Mouse (Mus musculus): ENCODE measurements around the gene Tnn. TPM values are rescaled to one million over a fixed set of nuclear protein-coding genes. Genes with fewer than 3 reads are reported as not detected.

The Tnn gene
- total RNA-seq, 2 experiments from 2014 or later, result 0.22 to 0.23 TPM

GRCm38 (mm10) chr1:160099659-160100302 lies 53.6 kb downstream of the Tnn start:
- intact Hi-C loops (cut with DNase I), result loop anchor here (5.0 kb wide), 1 partner anchor 83 kb away; no protein-coding TSS in a partner anchor

DNA sequence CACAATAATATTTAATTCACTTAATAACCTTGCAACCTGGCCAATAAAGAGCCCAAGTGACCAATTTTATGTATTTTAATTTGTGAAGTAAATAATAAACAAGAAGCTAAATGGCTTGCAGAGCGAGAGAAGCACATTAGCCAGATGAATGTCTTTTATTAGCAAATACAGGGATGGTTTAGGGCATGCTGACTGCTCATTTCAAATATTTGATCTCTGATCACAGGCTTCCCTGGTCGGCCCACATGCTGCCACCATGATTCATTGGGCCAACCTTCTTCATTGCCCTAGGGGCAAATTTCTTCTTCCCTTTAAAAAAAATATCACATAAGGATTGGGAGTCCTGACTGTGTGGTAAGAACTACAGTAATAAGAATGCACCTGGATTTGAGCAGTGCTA lies 66.7 kb downstream of the Tnn start:
- intact Hi-C loops (cut with DNase I), result loop anchor here (10.0 kb wide), 2 partner anchors 272 to 792 kb away; no protein-coding TSS in a partner anchor
- no peak for DNase-seq (ENCODE audit: low spot score in 2 of 2)

More at GRCm38 (mm10) chr1:160099659-160100302, 53.6 kb downstream of the Tnn start:
- no peak for DNase-seq (ENCODE audit: low spot score in 2 of 2)

- intact Hi-C loops (cut with DNase I), result loop anchor here (5.0 to 10.0 kb wide), 6 partner anchors 98 to 789 kb away; partner anchors contain the start of gene Tnr
- no peak for DNase-seq (ENCODE audit: low spot score in 2 of 2)
Observed at GRCm38 (mm10) chr1:160084239-160084638, 69.1 kb downstream of the Tnn start.

DNA sequence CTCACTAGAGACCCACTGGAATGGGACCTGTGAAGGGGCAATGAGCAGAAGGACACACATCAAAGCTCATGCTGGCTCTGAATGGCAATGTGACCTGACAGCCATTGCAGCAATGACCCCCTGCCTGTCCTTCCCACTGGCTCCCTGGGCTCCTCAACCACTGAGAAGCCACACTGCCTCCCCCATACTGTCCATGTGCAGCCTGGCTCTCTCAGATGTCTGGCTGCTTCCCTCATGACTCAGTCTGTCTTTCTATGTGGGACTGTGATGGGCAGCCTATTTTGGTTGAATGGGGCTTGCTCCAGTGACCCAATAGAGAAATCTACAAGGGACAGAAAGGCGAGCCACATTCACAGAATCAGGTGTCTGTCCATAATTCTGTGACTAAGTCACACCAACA lies 70.7 kb downstream of the Tnn start:
- intact Hi-C loops (cut with DNase I), result loop anchor here (5.0 to 10.0 kb wide), 6 partner anchors 100 to 788 kb away; partner anchors contain the start of gene Tnr
- no peak for DNase-seq (ENCODE audit: low spot score in 2 of 2)

DNA sequence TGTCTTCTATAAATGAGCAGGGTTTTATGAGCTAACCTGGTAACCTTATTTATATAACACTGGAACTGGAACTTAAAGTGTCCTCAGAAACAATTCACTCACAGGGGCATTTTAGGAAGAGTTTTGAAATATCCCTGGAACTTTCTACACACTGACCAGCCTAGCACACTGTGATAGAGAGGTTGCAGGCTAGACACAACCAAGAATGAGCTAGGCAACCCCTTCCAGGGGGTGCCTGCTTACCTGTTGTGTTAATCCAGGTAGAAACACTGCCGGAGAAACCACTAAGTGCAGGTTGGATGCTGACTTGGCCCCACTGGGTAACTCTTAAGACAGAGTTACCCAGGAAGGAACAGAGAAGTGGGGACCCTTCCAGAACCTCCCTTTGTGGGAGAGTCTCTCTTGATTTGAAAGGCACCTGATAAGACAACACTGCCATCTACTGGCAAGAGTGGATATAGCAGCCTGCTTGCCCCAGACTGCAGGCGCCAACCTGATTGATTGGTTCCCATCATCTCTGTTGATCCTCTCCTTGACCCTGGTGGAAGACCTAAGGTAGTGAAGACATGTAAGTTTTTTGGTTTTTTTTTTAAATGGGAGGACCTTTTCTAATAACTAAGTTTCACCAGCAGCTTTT lies 72.5 kb downstream of the Tnn start:
- intact Hi-C loops (cut with DNase I), result loop anchor here (5.0 to 10.0 kb wide), 6 partner anchors 101 to 786 kb away; partner anchors contain the start of gene Tnr

GRCm38 (mm10) chr1:160078882-160079661 lies 74.3 kb downstream of the Tnn start:
- DNase-seq (ENCODE audit: low spot score in 2 of 2), result no peak
- intact Hi-C loops (cut with DNase I), result no loop called here

More for the DNA sequence above, 72.5 kb downstream of the Tnn start:
- peak; percentile 70 to 80 for DNase-seq (ENCODE audit: low spot score in 2 of 2)

GRCm38 (mm10) chr1:160064547-160065144 lies 88.7 kb downstream of the Tnn start:
- intact Hi-C loops (cut with DNase I), result no loop called here
- DNase-seq (ENCODE audit: low spot score in 2 of 2), result no peak

DNA sequence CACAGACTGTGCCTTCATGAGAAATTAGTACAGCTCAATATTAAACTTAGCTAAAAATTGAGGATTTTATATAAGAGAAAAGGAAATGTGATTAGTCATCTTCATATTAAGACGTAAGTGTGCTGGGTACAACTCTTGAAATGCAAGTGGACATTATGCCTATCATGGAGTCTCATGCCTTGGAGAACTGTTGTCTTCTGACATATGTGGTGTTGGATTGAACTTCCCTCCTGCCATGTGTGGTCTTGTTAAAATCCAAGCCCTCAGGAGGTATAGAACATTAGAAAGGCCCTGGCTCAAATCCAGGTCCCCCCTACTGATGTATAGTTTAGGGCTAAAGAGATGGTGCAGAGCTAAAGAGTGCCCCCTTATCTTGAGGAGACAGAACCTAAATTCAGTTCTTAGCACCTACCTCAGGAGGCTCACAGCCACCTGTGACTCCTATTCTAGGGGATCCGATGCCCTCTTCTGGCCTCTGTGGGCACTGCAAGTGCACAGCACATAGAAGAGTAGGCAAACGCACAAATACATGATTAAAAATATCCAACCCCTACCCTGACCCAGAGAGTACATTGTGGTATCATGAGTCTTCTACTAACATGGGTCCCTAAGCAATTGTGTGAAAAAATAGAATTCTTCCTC lies 91.5 kb downstream of the Tnn start:
- no peak for DNase-seq (ENCODE audit: low spot score in 2 of 2)
- intact Hi-C loops (cut with DNase I), result no loop called here

DNA sequence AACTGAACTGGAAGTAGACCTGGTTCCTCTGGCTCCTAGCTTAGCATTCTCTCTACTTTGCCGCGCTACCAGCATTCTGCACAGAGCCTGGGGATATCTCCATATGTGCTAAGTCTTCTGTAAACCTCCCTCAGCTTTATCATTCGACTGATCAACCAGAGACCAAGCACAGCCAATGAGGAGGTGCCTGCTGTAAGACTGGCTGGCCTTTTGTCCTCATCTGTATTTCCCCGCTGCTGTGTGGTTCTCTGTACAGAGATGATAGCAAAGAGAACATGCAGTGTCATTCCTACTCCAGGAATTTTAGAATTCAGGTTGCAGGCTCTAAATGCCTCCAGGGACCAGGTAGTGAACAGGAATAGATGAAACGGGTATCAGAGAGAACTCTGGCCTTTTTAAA lies 92.1 kb downstream of the Tnn start:
- no peak for DNase-seq (ENCODE audit: low spot score in 2 of 2)
- intact Hi-C loops (cut with DNase I), result no loop called here

GRCm38 (mm10) chr1:160060542-160060941 lies 92.8 kb downstream of the Tnn start:
- intact Hi-C loops (cut with DNase I), result no loop called here
- no peak for DNase-seq (ENCODE audit: low spot score in 2 of 2)

- intact Hi-C loops (cut with DNase I), result no loop called here
- no peak for DNase-seq (ENCODE audit: low spot score in 2 of 2)
Observed at GRCm38 (mm10) chr1:160059908-160060307, 93.5 kb downstream of the Tnn start.

GRCm38 (mm10) chr1:160057657-160058056 lies 95.7 kb downstream of the Tnn start:
- DNase-seq (ENCODE audit: low spot score in 2 of 2), result no peak
- intact Hi-C loops (cut with DNase I), result no loop called here

DNA sequence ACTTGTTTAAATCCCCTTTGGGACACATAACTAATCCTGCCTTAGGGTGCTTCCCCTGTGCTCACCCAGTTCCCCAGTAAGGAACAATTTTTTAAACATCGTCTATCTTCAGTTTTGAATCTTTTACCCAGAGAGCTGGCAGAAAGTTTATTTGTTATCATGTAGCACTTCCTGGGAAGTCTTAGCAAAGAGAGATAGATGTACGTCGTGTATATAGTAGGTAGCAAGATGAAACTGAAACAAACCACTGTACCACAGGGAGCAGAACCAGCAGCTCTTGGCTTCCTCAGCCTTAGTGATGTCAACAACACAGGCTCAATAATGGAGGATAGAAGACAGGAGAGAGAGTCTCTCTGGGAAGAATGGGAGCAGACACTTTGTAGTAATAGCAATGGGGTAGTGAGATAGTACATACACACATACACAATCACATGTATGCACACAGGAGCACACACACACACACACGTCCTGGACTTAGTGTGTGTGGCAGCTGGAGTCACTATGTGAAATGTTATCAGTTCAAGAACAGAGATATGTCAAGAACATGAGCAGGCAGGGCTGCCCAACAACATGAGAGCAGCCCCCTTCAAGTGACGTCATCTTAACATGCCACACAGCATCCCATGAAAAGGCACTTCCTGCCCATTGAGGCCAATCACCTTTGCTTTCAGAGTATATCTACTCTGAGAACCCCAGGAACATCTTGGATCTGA lies 98.9 kb downstream of the Tnn start:
- DNase-seq (ENCODE audit: low spot score in 2 of 2), result no peak
- intact Hi-C loops (cut with DNase I), result no loop called here

DNA sequence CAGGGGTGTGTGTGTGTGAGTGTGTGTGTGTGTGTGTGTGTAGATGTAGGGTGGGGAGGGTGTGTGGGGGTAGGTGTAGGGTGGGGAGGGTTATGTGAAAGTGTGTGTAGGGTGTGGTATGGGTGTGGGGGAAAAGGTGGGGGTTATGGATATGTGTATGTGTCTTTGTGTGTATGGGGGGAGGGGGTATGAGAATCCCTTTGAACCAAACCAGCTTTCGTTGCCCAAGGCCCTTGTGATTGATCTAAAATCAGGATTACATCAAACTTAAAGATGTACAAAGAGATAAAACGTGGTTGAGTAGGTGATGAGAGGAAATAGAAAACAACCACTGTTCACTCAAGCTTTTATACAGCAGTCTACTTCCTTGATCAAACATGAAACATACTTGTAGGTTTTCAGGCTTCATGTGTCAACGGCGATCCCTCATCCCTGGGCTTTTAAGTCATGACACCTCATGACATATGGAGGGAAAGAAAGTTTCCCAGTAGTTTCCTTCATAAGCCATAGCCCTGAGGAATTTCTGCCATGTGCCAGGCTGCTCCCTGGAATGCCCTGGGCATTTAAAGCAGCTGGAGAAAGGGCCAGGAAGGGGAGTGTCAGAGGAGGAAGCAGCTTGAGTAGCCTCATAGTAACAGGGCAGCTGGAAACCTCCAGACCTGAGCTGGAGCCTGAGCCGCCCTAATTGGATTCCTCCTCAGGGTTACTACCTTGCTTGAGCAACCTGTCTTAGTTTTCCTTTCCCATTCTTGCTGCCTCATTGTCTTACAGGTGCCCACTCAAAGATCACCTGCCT lies 99.7 kb downstream of the Tnn start:
- DNase-seq (ENCODE audit: low spot score in 2 of 2), result no peak
- intact Hi-C loops (cut with DNase I), result no loop called here

GRCm38 (mm10) chr1:160052556-160053315 lies 100.6 kb downstream of the Tnn start:
- DNase-seq (ENCODE audit: low spot score in 2 of 2), result no peak
- intact Hi-C loops (cut with DNase I), result no loop called here

GRCm38 (mm10) chr1:160050898-160051297 lies 102.5 kb downstream of the Tnn start:
- intact Hi-C loops (cut with DNase I), result no loop called here
- DNase-seq (ENCODE audit: low spot score in 2 of 2), result no peak

GRCm38 (mm10) chr1:160049131-160049880 lies 104.1 kb downstream of the Tnn start:
- intact Hi-C loops (cut with DNase I), result no loop called here
- DNase-seq (ENCODE audit: low spot score in 2 of 2), result no peak
